Mouse (Mus musculus): ENCODE data around the gene Haghl. TPM values are rescaled to one million over a fixed set of nuclear protein-coding genes. Genes with fewer than 3 reads are reported as not detected.

The Haghl gene
- total and polyA plus RNA-seq, 3 experiments: 6.4 to 23.4 (median 7.7) TPM

GRCm38 (mm10) chr17:25831451-25832281 is 46.2 kb upstream of the Haghl start:
- no peak for DNase-seq
- intact Hi-C loops (cut with DNase I): loop anchor here (5.0 kb wide), 1 partner anchor 36 kb away; the partner anchor contains the start of gene Mcrip2
- Histone ChIP-seq H3K79me2 (replicated peaks; ENCODE audit: control insufficient read depth, insufficient read depth, low read length) (peaks cover 2% of the 10 kb centered on the region), H3K27me3 (ENCODE audit: control insufficient read depth, insufficient read depth, low read length) (no peaks in the 10 kb centered on the region), H3K4me3 (peak overlapping the region; percentile 85), H3K4me1 (ENCODE audit: control insufficient read depth, insufficient read depth, low read length) (peaks cover 23% of the 10 kb centered on the region), H3K27ac (peak overlapping the region; percentile 100), H3K36me3 (ENCODE audit: control insufficient read depth, insufficient read depth, low read length) (no peaks in the 10 kb centered on the region; the same call in 1 of the 2 replicates), H3K9ac (ENCODE audit: low read depth, low read length) (peak overlapping the region; percentile 85)
- 28% methylated on average over 21 of the region's 21 CpGs for WGBS
- no peak for TF ChIP-seq EP300 (IDR thresholded peaks at IDR 0.05; ENCODE audit: insufficient read depth, low read depth, low read length)
- TF ChIP-seq POLR2A (IDR thresholded peaks at IDR 0.05; ENCODE audit: insufficient read depth, low read depth, low read length): 0 out of 2 replicates have a peak, but pooled peaks have one; percentile 10
- no peak for TF ChIP-seq CTCF (IDR thresholded peaks at IDR 0.05)

- Histone ChIP-seq H3K4me3 (no peak overlapping the region), H3K27me3 (ENCODE audit: control insufficient read depth, insufficient read depth, low read length) (no peaks in the 10 kb centered on the region), H3K9ac (ENCODE audit: low read depth, low read length) (no peak overlapping the region), H3K36me3 (ENCODE audit: control insufficient read depth, insufficient read depth, low read length) (no peaks in the 10 kb centered on the region; the same call in 1 of the 2 replicates), H3K4me1 (ENCODE audit: control insufficient read depth, insufficient read depth, low read length) (peaks cover 20% of the 10 kb centered on the region), H3K79me2 (replicated peaks; ENCODE audit: control insufficient read depth, insufficient read depth, low read length) (peaks cover 2% of the 10 kb centered on the region), H3K27ac (no peak overlapping the region)
- intact Hi-C loops (cut with DNase I): loop anchor here (5.0 kb wide), 1 partner anchor 36 kb away; the partner anchor contains the start of gene Mcrip2
- no peak for TF ChIP-seq CTCF (IDR thresholded peaks at IDR 0.05)
- no peak for TF ChIP-seq EP300 (IDR thresholded peaks at IDR 0.05; ENCODE audit: insufficient read depth, low read depth, low read length)
- no peak for TF ChIP-seq POLR2A (IDR thresholded peaks at IDR 0.05; ENCODE audit: insufficient read depth, low read depth, low read length)
- 84% methylated on average over 14 of the region's 14 CpGs for WGBS
- DNase-seq: no peak
Observed at GRCm38 (mm10) chr17:25830806-25831431, 45.4 kb upstream of the Haghl start.

- intact Hi-C loops (cut with DNase I): loop anchor here (5.0 kb wide), 1 partner anchor 37 kb away; the partner anchor contains the start of gene Mcrip2
- no peaks in the 10 kb centered on the region; the same call in 1 of the 2 replicates for H3K36me3 ChIP-seq (ENCODE audit: control insufficient read depth, insufficient read depth, low read length)
- H3K9ac ChIP-seq (ENCODE audit: low read depth, low read length): no peak overlapping the region
- H3K27me3 ChIP-seq (ENCODE audit: control insufficient read depth, insufficient read depth, low read length): no peaks in the 10 kb centered on the region
- no peak overlapping the region for H3K27ac ChIP-seq
- no peak for DNase-seq
- peaks cover 16% of the 10 kb centered on the region for H3K4me1 ChIP-seq (ENCODE audit: control insufficient read depth, insufficient read depth, low read length)
- peaks cover 1% of the 10 kb centered on the region for H3K79me2 ChIP-seq (replicated peaks; ENCODE audit: control insufficient read depth, insufficient read depth, low read length)
- no peak overlapping the region for H3K4me3 ChIP-seq
- no peak for TF ChIP-seq EP300 (IDR thresholded peaks at IDR 0.05; ENCODE audit: insufficient read depth, low read depth, low read length)
- no peak for TF ChIP-seq CTCF (IDR thresholded peaks at IDR 0.05)
- TF ChIP-seq POLR2A (IDR thresholded peaks at IDR 0.05; ENCODE audit: insufficient read depth, low read depth, low read length): no peak
- WGBS: 81% methylated on average over 4 of the region's 4 CpGs
Observed at GRCm38 (mm10) chr17:25830200-25830753, 44.8 kb upstream of the Haghl start.

- intact Hi-C loops (cut with DNase I): loop anchor here (5.0 kb wide), 1 partner anchor 38 kb away; the partner anchor contains the start of gene Mcrip2
- no peaks in the 10 kb centered on the region; the same call in 1 of the 2 replicates for H3K36me3 ChIP-seq (ENCODE audit: control insufficient read depth, insufficient read depth, low read length)
- peak overlapping the region; percentile 83 for H3K4me3 ChIP-seq
- H3K79me2 ChIP-seq (replicated peaks; ENCODE audit: control insufficient read depth, insufficient read depth, low read length): no peaks in the 10 kb centered on the region; the same call in 1 of the 2 replicates
- peak overlapping the region; percentile 85; the same call in 1 of the 2 replicates for H3K9ac ChIP-seq (ENCODE audit: low read depth, low read length)
- whole genome bisulfite sequencing: 33% methylated on average over 8 of the region's 8 CpGs
- H3K4me1 ChIP-seq (ENCODE audit: control insufficient read depth, insufficient read depth, low read length): peaks cover 12% of the 10 kb centered on the region
- TF ChIP-seq POLR2A (IDR thresholded peaks at IDR 0.05; ENCODE audit: insufficient read depth, low read depth, low read length) (0 out of 2 replicates have a peak, but pooled peaks have one; percentile 19), CTCF (IDR thresholded peaks at IDR 0.05) (no peak)
- DNase-seq: no peak
- H3K27me3 ChIP-seq (ENCODE audit: control insufficient read depth, insufficient read depth, low read length): no peaks in the 10 kb centered on the region
- no peak overlapping the region for H3K27ac ChIP-seq
Observed at GRCm38 (mm10) chr17:25829558-25830017, 44.1 kb upstream of the Haghl start.

GRCm38 (mm10) chr17:25828712-25829557 is 43.5 kb upstream of the Haghl start, which contains the start of gene Jmjd8:
Gene Jmjd8 (plus strand): TSS chr17:25828867.
- peak; percentile 85 to 86 for DNase-seq
- H3K27me3 ChIP-seq (ENCODE audit: control insufficient read depth, insufficient read depth, low read length): no peaks in the 10 kb centered on the region
- peaks cover 16% of the 10 kb centered on the region for H3K4me1 ChIP-seq (ENCODE audit: control insufficient read depth, insufficient read depth, low read length)
- peak within 1 kb of the TSS; percentile 81 for H3K27ac ChIP-seq
- H3K79me2 ChIP-seq (replicated peaks; ENCODE audit: control insufficient read depth, insufficient read depth, low read length): no peaks in the 10 kb centered on the region; the same call in 1 of the 2 replicates
- peak within 1 kb of the TSS; percentile 85 for H3K9ac ChIP-seq (ENCODE audit: low read depth, low read length)
- peak; percentile 84 for TF ChIP-seq POLR2A (IDR thresholded peaks at IDR 0.05; ENCODE audit: insufficient read depth, low read depth, low read length)
- no peak for TF ChIP-seq EP300 (IDR thresholded peaks at IDR 0.05; ENCODE audit: insufficient read depth, low read depth, low read length)
- TF ChIP-seq CTCF (IDR thresholded peaks at IDR 0.05): peak; percentile 58
- H3K4me3 ChIP-seq: peak within 1 kb of the TSS; percentile 83
- H3K36me3 ChIP-seq (ENCODE audit: control insufficient read depth, insufficient read depth, low read length): no peaks in the 10 kb centered on the region; the same call in 1 of the 2 replicates
- intact Hi-C loops (cut with DNase I): no loop called here
- WGBS: under 1% methylated on average over 32 of the region's 32 CpGs

Measured in heart, adult 2 months (tissue).